Mouse (Mus musculus) hindbrain, postnatal 0 days (tissue): ENCODE results near the gene Znhit1. TPM values are rescaled to one million over a fixed set of nuclear protein-coding genes. Genes with fewer than 3 reads are reported as not detected.

Source experiments
- ATAC-seq: fragments of 200-750 bp; cut with Nextera tagmentation; 2 replicates; pipeline ENCODE4 v1.8.0; 2017; ENCODE audit warnings: mild to moderate bottlenecking, moderate TSS enrichment, moderate library complexity
- DNase-seq: peaks from one replicate; pipeline ENCODE4 v3.0.0-alpha.2; 2015; ENCODE audit warnings: low spot score
- H3K27ac ChIP-seq: fragments of 300-500 bp; sonication (generic); 2 replicates; pipeline ENCODE4 v1.5.1; 2014; ENCODE audit warnings: mild to moderate bottlenecking
- H3K27me3 ChIP-seq: fragments of 300-500 bp; sonication (generic); 2 replicates; pipeline ENCODE4 v1.6.1; 2014; ENCODE audit warnings: low read length, mixed read lengths; ENCODE audit not compliant: insufficient read depth
- H3K36me3 ChIP-seq: fragments of 300-500 bp; sonication (generic); 2 replicates; pipeline ENCODE4 v1.6.1; 2014; ENCODE audit warnings: low read length, mixed read lengths; ENCODE audit not compliant: insufficient read depth
- H3K4me1 ChIP-seq: fragments of 300-500 bp; sonication (generic); 2 replicates; pipeline ENCODE4 v1.6.1; 2014; ENCODE audit warnings: antibody characterized with exemption, low read length, mixed read lengths; ENCODE audit not compliant: insufficient read depth
- H3K4me2 ChIP-seq: fragments of 300-500 bp; sonication (generic); 2 replicates; pipeline ENCODE4 v1.6.1; 2014; ENCODE audit warnings: low read depth, mild to moderate bottlenecking, low read length, moderate library complexity, mixed read lengths
- H3K4me3 ChIP-seq: fragments of 300-500 bp; sonication (generic); 2 replicates; pipeline ENCODE4 v1.5.1; 2014; ENCODE audit warnings: low read length
- H3K9ac ChIP-seq: fragments of 300-500 bp; sonication (generic); replicated peaks from 2 replicates; pipeline ENCODE4 v1.6.1; 2014; ENCODE audit warnings: mild to moderate bottlenecking, low read length, moderate library complexity, mixed read lengths
- H3K9me3 ChIP-seq: fragments of 300-500 bp; sonication (generic); 2 replicates; pipeline ENCODE4 v1.6.1; 2016; ENCODE audit warnings: low read length, mixed read lengths
- CTCF ChIP-seq: IDR thresholded peaks from 2 replicates; pipeline ENCODE4 v1.5.1; 2016; ENCODE audit warnings: antibody characterized with exemption, control low read depth, low read depth
- WGBS: fragments of 180-500 bp; shearing (Covaris S2); extraction: QIAGEN DNeasy Blood & Tissue Kit; methylation state at CpG from one replicate; pipeline ENCODE4 v1.1.7; 2014; 5-methylcytosine and 5-hydroxymethylcytosine counted together
- polyA plus RNA-seq: library from polyadenylated mRNA; unstranded; fragments of >200 nt; fragmentation: Nextera tagmentation; extraction: Ambion mirVana; gene quantifications from 2 replicates; pipeline ENCODE4 v1.2.1, GENCODE M21; 2015
- total RNA-seq: library from RNA; depleted of rRNA; stranded (reverse); fragments of >200 nt; gene quantifications from 2 replicates; pipeline ENCODE4 v1.2.3, GENCODE M21; 2014

The Znhit1 gene
- total and polyA plus RNA-seq, 2 experiments from 2014 or later = 68.1 to 140 TPM

DNA sequence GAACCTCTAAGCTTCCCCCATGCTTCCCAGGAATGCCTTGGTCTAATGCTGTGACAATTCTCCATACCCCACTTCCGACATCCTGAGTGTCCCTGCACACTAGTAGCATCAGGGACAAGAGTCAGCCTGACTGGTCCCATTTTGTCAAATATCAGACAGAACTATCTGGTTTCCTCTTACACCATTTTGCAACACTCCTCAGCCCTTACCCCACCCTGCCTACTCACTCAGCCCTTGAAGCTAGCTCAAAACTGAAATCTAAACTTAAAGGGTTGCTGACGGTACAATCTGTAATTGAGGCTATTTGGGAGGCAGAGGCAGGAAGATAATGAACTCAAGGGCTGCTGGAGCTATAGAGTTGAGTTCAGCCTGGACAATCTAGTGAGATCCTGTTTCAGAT is 8.1 kb downstream of the Znhit1 start:
- H3K27ac ChIP-seq = no peak overlapping the region
- no peaks in the 10 kb centered on the region for H3K27me3 ChIP-seq
- H3K4me1 ChIP-seq = no peaks in the 10 kb centered on the region
- WGBS = 99% methylated on average over 2 of the region's 2 CpGs
- ATAC-seq = no peak
- H3K36me3 ChIP-seq = peaks cover 6% of the 10 kb centered on the region
- no peak overlapping the region for H3K4me3 ChIP-seq
- H3K9me3 ChIP-seq = no peaks in the 10 kb centered on the region
- no peak overlapping the region for H3K4me2 ChIP-seq
- DNase-seq = no peak
- no peak overlapping the region for H3K9ac ChIP-seq
- TF ChIP-seq CTCF = no peak

DNA sequence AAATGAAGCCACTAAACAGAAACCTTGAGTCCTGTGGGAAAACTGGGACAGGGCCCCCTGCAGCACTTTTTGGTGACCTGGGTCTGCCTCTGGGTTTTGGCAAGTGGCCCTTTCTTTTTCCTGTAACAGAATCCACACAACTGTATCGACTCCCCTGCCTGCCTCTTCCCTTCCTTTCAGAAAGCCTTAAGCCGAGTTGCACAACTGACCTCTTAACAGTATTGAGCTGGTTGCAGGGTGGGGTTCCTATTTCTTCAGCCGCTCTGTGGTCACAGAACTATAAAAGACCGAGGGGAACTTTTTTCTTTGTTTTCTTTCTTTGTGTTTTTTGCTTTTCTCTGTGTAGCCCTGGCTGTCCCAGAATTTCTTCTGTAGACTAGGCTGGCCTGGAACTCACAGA is 10.1 kb downstream of the Znhit1 start:
- no peak overlapping the region for H3K9ac ChIP-seq
- no peak overlapping the region for H3K4me2 ChIP-seq
- H3K4me1 ChIP-seq = no peaks in the 10 kb centered on the region
- H3K27me3 ChIP-seq = no peaks in the 10 kb centered on the region
- no peak overlapping the region for H3K4me3 ChIP-seq
- 72% methylated on average over 4 of the region's 4 CpGs for WGBS
- no peak for TF ChIP-seq CTCF
- ATAC-seq = no peak
- H3K36me3 ChIP-seq = peaks cover 6% of the 10 kb centered on the region
- H3K27ac ChIP-seq = no peak overlapping the region
- no peak for DNase-seq
- H3K9me3 ChIP-seq = no peaks in the 10 kb centered on the region

DNA sequence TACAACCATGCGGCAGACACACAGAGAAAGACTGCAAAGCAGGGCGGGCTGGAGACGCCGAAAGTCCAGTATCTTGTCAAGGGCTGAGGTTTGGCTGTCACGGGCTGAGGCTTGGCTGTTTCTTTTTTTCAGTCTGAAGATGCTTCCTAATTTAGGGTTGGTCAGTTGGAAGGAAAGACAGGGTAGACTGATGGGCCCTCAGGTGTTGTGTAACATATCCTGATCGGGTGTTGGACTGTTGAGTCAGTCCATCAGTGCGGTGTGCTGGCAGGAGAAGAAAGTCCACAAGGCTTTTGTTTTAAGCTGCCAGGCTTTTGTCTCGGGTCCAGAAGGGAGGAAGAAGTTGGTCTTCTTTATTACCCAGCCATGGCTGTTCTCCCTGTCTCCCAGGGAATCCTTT is 14.2 kb downstream of the Znhit1 start:
- H3K4me1 ChIP-seq = no peaks in the 10 kb centered on the region
- no peak overlapping the region for H3K4me3 ChIP-seq
- no peaks in the 10 kb centered on the region for H3K36me3 ChIP-seq
- H3K9me3 ChIP-seq = no peaks in the 10 kb centered on the region
- H3K9ac ChIP-seq = no peak overlapping the region
- TF ChIP-seq CTCF = no peak
- no peak overlapping the region for H3K27ac ChIP-seq
- no peak for DNase-seq
- no peaks in the 10 kb centered on the region for H3K27me3 ChIP-seq
- H3K4me2 ChIP-seq = no peak overlapping the region
- no peak for ATAC-seq
- 83% methylated on average over 8 of the region's 8 CpGs for WGBS

DNA sequence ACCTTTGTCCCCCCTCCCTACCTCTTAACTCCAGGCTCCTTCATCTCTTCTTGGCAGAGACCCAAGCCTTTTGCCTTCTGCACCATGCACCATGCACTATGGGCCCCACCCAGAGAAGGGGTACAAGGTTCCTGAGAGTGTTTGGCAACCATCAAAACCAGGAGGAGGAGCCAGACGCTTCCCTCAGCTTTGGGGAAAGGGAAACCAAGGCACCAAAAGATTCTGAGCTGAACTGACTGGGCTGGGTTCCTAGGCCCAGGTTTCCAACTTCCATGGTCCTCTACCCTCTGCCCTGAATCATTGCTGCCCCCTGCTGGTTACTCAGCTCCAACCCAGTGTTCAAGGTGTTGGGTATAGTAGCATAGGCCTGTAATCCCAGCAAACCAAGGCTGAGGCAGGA is 17.1 kb downstream of the Znhit1 start:
- H3K36me3 ChIP-seq = peaks cover 9% of the 10 kb centered on the region; the same call in 1 of the 2 replicates
- no peak overlapping the region for H3K4me2 ChIP-seq
- WGBS = 50% methylated on average over 1 of the region's 1 CpGs
- peak; percentile 66 for TF ChIP-seq CTCF
- H3K4me1 ChIP-seq = no peaks in the 10 kb centered on the region
- no peaks in the 10 kb centered on the region for H3K27me3 ChIP-seq
- no peak overlapping the region for H3K9ac ChIP-seq
- H3K9me3 ChIP-seq = no peaks in the 10 kb centered on the region
- ATAC-seq (no peak), DNase-seq (peak; percentile 24)
- H3K27ac ChIP-seq = no peak overlapping the region
- no peak overlapping the region for H3K4me3 ChIP-seq

DNA sequence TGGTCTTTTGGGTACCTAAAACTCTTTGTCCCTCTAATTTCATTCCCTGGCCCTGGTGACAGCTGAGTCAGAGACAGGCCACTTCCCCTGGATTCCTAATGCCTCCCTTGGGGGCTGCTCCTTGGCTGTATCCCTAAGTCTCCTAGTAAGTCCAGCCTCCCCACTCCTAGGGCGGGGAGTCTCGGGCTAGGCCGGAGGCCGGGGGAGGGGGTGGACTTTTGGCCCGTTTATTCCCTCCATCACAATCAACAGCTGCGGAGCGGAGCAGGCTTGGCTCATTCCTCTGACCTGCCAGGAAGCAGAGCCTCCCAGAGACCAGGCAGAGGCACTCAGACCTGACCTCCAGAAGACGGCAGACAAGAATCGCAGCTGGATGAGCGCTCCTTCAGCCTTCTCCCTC is 20.2 kb downstream of the Znhit1 start:
- WGBS = 69% methylated on average over 10 of the region's 10 CpGs
- no peak overlapping the region for H3K4me3 ChIP-seq
- ATAC-seq = no peak
- no peak for TF ChIP-seq CTCF
- no peaks in the 10 kb centered on the region for H3K9me3 ChIP-seq
- peaks cover 27% of the 10 kb centered on the region for H3K36me3 ChIP-seq
- no peak overlapping the region for H3K4me2 ChIP-seq
- H3K9ac ChIP-seq = no peak overlapping the region
- H3K4me1 ChIP-seq = peaks cover 7% of the 10 kb centered on the region; the same call in 1 of the 2 replicates
- DNase-seq = no peak
- no peak overlapping the region for H3K27ac ChIP-seq
- no peaks in the 10 kb centered on the region for H3K27me3 ChIP-seq

DNA sequence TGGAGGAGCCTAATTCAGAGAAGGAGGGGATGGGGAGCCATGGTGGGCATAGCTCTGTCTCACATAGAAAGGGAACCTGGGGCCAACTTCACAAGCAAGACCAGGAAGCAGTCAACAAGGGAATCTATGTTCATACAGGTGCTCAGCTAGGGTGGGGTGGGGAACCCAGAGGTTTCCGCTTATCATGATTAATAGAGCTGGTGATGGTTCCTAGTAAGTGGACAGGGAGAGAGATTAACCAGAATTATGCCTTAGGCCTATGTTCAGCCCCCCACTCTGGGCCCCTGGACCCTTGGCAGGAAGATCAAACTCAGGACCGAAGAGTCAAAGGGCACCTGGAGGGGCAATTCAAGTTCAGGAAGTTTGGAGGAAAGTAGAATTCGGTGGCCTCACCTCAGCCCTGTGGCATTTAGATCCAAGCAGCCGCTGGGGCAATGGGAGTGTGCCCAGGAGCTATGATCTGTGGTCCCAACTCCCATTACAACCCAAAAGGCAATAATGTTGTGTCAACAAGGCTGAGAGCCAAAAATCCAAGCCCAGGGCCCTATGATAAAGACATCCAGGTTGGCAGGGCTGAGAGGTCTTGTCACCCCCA is 20.9 kb downstream of the Znhit1 start:
- TF ChIP-seq CTCF = no peak
- no peaks in the 10 kb centered on the region for H3K9me3 ChIP-seq
- ATAC-seq (no peak), DNase-seq (no peak)
- no peak overlapping the region for H3K27ac ChIP-seq
- WGBS = 93% methylated on average over 4 of the region's 4 CpGs
- H3K27me3 ChIP-seq = no peaks in the 10 kb centered on the region
- no peak overlapping the region for H3K4me2 ChIP-seq
- peaks cover 7% of the 10 kb centered on the region; the same call in 1 of the 2 replicates for H3K4me1 ChIP-seq
- H3K4me3 ChIP-seq = no peak overlapping the region
- peaks cover 27% of the 10 kb centered on the region for H3K36me3 ChIP-seq
- no peak overlapping the region for H3K9ac ChIP-seq

DNA sequence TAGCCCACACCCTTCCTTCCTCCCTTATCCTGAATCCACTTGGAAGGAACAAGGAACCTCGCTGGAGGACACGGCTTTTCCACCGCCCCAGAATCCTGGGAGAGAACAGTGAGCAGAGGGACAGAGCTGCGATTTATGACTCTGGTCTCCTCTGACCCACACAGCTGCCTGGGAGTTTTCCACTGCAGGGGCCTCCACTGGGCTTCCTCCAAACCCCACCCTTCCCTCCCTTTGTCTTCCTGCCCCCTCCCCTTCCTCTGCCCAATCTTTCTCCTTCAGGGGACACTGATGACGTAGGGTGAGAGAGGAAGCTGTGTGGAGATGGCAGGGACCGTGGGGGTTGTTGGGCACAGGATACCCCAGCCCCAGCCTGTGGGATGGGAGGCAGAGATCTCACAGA is 21.5 kb downstream of the Znhit1 start, which contains the start of gene Cldn15:
Cldn15 (plus strand) TSS at position 286 of the 400 bp plus-strand sequence.
- WGBS = 68% methylated on average over 6 of the region's 6 CpGs
- Histone ChIP-seq H3K4me1 (peaks cover 7% of the 10 kb centered on the region; the same call in 1 of the 2 replicates), H3K9ac (no peak within 1 kb of the TSS), H3K36me3 (peaks cover 27% of the 10 kb centered on the region), H3K27me3 (no peaks in the 10 kb centered on the region), H3K27ac (no peak within 1 kb of the TSS), H3K4me3 (no peak within 1 kb of the TSS), H3K4me2 (no peak within 1 kb of the TSS), H3K9me3 (no peaks in the 10 kb centered on the region)
- TF ChIP-seq CTCF = no peak
- ATAC-seq (no peak), DNase-seq (no peak)
